Mouse (Mus musculus) CD8-positive naive resting alpha-beta T cell, adult 2 months (primary cell): Measurements from ENCODE around the gene Cttnbp2.

Experiments used
- DNase-seq, 2 experiments: peaks; one replicate each; pipeline ENCODE4 v3.0.0; 2022; ENCODE audit warnings: low read depth in 2 of 2, low spot score in 2 of 2

The Cttnbp2 gene

DNA sequence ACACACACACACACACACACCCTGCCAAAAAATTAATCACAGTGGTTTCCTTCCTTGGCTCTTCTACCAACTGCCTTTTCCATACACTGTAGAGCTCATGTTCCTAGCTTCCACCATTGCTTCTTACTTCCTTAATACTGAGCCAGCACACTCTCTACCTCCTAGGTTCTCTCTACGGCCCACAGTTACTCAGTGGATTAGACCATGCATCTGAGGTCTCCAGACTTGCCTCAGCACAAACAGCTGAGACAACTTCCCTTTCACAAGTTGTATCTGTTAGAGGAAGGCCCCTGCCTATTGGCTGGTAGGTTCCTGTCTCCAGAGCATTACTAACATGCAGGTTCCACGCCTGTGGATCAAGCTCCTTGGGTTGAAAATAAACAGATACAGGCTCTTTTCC, 45.4 kb downstream of the Cttnbp2 start:
- DNase-seq, result no peak

DNA sequence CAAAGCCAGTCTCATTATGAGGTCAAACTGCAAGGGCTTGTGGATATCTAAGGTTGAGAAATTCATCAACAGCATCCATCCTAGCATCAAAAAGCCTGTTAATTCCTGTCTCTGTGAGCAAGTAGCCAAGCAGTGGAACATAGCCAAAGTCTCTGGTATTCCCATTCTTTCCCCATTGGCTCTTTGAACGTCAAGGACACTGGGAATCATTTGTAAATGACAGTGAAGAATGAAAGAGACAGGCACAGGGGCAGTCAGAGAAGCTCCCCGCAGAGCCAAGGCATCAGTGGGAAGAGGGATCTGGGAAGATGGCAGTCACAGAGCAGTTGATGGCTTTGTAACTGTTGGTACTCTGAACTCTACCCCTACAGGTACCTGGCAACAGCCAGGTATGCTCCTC, 46.9 kb downstream of the Cttnbp2 start:
- DNase-seq, result no peak

DNA sequence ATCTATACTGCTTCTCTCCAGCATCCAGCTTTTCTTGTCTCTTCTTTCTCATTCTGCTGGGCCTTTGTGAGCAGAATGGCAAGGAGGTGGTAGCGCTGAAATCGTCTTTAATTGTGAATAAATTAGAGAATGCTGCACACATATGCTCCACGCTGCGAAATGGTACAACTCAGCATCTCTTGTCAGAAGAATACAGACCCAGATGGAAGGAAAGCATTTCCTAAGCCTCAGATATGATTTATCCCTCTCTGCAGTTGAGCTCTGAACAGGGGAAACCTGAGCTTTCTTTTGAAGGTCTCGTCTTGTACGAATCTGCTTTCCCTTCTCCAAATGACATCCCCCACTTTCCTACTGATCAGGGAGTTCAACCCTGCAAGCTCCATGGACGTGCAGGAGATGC, 48.4 kb downstream of the Cttnbp2 start:
- no peak for DNase-seq

DNA sequence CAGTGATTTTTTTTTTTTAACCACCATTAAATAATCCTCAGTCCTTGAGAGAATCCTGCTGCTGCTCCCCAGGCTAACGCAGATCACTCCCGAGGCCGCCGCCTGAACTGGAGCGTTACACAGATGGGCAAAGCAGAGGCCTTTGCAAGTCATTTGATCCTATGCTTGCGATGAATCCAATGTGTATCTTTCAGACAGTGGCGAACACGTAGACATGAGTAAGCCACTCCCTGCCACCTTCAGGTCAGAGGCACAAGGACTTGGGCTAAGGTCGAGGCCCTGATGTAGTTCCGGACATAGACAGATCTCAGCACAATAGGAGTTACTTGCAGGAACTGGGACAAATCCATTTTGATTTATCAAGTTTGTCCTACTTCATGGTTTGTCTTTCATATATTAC, 49.0 kb downstream of the Cttnbp2 start:
- no peak for DNase-seq

DNA sequence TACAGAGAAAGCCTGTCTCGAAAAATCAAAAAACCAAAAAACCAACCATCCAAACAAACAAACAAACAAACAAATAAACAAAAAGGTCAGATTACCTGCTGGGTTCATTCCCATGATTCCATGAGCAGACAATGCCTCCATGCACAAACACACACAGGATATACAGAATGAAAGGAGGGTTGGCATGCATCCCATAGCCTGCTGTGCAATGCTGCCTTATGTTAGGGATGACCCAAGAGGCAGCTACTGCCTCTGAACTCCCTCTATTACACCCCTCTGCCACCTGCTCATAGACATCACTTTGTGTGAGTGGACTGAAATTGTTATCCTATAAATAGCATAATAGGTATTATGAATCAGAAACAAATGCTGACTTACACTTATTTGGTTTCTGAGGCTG, 55.0 kb downstream of the Cttnbp2 start:
- DNase-seq, result no peak

DNA sequence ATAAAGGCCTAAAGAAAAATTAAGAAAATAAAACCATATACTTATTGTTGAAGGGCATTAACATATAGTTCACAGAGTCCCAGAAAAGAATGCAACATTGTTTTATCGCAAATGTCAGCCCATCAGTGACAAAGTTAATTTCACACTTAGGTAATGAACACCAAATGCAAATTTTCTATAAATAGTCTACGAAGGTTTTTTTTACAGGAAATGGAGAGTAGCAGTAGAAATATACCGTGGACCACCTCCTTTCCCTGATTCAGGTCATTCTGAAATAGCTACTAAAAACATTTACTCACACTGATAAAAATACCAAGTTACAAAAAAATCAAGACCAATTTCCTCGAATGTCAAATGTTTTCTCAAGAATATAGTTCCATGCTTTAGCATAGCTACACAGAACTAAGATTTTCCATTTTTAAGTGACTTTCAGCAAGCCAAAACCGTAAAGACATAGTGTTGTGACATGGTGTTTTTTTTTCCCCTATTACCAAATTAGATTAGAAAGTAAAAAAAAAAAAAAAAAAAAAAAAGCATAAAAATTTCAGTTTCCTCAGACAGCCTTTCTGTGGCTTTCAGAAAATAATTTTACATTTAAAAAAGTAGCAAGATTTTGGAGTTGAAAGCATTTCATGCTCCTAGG, 64.0 kb downstream of the Cttnbp2 start:
- DNase-seq, result no peak

DNA sequence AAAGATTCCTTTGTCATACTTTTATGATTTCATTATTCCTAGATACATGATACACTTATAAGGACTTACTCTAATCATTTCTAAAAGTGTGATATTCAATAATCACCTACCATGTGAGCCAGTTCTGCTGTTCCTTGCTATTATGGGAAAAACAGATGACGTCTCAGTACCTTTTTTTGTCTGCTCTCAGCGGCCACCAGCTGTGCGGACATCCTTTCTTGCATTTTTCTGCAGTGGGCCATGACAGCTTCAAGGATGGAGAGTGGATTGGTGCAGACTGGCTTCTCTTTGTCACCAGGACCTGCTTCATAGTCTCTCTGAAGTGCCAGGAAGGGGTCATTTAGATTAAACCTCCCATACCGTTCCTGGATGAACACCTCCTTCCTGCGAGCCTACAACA, 66.6 kb downstream of the Cttnbp2 start:
- DNase-seq, result no peak

DNA sequence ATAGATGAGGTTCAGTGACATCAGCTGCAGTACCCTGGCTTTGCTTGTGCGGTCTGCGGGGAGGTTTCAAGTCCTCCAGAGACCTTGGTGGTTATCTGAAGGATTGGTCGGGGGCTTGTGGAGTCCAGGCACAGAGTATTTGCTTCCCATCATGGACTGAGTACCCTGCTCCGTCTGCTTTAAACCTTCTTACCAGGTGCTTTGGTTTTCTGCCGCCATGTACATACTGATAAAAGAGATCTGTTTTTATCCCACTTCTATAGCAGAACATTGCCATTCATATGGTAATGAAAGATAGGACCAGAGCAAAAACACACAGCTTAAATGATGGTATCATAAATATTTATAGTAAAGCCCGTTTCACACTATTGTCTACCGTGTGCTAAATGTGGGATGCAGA, 67.7 kb downstream of the Cttnbp2 start:
- no peak for DNase-seq

DNA sequence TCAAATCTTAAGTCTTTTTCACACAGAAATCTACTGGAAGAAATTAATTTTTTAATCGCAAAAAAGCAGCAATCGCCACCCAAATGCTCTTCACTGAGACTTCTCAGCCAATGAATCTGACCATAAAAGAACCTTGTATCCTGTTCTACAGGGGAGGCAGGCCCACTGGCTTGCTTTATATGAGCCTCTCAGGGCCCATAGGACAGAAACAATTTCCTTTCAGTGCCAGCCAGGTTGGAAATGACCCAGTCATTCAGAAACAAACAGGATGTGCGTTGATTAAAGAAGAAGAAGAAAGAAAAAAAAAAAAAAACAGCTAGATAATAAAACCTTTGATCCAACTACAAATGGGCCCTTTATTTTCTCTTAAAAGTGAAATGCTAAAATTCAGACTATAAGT, 68.3 kb downstream of the Cttnbp2 start:
- DNase-seq, result no peak

DNA sequence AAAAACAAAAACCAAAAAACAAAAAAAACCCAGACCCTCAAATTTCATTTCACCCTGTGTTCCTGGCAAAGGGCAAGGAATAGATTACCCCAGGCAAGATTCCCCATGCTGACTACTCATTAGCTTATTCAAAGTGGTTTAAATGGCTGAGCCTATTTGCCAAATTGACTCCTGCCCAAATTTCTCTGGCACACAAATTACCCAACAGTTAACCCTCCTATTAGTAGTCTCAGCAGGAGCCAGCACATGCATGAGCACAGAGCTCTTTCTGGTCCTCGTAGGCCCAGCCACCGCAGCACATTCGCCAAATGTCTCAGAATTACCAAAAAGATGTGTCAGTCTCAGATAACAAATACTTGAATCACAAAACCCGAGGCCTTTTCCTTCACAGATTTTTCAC, 68.9 kb downstream of the Cttnbp2 start:
- DNase-seq, result no peak

DNA sequence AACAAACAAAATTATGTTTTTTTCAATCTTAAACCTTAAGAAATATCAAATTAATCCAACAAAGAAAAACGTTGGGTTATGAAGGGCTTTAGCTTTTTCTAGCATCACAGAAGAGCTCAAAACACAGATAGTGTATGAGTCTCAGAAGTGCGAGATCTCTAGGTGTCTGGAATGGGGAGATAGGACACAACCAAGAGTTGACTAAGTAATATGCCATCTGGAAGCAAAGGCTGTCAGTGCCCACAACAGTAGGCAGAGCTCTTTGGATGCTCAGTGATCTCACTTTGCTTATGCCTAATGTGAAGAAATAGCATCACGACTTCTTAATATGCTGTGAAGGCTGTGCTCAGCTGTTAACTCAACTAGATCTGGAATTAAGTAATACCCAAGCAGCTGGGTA, 72.3 kb downstream of the Cttnbp2 start:
- DNase-seq, result no peak

DNA sequence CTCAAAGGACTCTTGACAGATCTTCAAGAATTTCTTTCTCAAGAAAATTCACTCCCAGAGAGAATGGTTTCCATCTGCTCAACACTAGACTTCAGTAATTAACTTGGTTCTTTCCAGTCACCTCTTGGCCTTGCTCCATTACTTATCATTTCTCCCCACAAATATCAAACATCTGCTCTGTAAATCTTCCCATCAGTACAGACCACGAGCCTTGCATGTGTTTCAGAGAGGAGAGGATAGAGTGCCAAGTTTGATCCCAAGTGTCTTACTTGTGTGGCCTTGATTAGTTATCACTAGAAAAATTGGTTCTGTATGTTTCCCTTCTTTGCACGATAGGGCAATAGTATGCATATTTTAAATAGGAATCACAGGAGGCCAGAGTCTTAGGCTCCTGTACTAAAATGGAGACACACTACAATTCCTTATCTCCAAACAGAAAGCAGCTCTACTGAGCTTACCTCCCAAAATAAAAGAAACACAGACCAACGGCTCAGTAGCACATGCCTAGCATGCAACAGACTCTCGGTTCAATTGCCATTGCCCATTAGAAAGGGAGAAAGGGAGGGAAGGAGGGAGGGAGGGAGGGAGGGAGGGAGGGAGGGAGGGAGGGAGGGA, 73.6 kb downstream of the Cttnbp2 start:
- DNase-seq, result no peak

DNA sequence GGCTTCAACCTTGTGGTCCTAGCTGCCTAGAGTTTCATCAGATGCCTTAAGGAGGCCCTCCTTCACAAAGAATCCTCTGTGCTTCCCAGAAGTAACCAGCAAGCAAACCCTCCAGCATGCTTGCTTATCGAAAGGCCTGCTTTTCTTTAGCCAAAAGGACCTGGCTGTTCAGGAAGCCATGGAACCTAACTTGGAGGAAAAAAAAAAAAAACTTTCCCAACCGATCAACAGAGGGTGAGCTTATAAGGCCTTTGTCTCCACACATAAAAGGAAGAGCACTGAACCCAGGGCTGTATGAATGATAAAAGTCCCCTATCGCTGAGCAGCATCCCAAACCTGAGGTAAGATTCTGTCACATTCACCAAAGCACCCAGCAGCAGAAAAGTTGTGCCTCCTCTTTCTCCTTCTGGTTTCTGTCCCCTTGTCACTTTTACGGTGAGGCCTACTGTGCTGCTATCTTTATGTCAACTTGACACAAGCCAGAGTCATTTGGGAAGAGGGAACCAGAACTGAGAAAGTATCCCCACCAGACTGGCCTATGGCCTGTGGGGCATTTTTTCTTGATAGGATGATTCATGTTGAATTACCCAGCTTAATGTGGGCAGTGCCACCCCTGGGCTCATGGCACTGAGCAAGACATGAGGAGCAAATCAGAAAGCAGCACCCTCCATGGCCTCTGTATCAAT, 78.4 kb downstream of the Cttnbp2 start:
- no peak for DNase-seq

DNA sequence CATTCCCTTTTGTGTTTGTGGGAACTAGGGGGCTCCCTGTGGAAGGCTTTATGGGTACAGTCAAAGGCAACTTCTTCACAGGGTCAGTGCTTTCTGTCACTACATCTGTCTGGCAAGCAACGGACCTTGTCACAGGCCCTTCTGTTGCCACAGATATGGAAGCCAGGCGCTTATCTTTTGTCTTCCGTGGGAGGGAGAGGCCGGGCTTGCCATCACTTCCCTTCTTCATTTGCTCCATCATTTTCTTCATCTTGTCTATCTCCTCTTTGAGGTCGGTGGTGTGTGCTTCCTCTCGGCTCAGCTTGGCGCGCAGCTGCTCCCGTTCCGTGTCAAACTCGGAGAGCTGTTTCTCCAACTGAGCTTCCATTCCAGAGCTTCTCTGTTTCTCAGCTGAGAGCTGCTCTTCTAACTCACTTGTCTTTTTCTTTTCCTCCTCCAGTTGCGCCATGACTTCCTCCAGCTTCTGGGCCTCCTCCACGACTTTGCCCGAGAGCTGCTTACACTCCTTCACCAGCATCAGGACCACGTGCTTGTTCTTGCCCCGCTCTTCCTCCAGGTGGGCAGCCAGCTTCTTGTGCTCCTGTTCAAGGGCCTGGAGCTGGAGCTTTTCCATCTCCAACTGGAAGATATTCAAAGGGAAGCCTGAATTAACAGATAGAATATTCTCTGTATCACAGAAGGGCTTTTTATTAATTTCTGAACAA, 79.7 kb downstream of the Cttnbp2 start:
- no peak for DNase-seq

DNA sequence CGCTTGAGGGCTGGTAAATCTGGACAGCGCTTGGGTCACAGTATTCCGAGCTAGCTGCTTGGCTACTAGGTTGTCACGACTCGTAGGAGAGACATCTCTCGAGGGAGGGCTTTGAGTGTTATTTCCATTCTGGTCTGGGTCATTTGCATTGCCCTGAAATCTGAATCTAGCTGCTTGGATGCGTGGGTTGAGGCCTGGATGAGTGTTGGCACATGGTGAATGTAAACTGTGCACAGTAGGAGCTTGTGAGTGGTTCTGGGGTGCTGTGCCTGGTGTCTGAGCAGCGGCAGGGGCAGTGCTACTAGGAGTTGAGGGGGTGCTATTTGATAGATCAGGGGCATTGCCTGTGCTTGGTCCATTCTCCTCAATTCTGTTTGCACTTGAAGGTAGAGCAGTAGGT, 80.3 kb downstream of the Cttnbp2 start:
- DNase-seq, result no peak

DNA sequence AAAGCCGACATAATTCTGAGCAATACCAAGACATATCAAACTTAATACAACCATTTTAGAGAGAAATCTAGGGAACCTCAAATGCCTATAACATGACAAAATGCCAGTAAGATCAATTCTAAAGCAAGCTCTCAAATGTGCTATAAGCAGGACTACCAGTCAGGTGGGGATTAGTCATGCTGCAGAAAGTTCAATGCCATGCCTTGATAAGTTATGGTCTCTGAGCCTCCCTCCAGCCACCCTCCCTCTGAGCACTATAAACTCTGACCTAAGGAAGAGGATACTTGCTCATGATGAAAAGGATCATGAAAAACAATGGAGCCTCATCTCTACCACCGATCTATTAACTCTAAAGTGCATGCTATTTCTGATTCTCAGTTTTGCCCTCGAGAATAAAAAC, 82.3 kb downstream of the Cttnbp2 start:
- DNase-seq, result no peak

DNA sequence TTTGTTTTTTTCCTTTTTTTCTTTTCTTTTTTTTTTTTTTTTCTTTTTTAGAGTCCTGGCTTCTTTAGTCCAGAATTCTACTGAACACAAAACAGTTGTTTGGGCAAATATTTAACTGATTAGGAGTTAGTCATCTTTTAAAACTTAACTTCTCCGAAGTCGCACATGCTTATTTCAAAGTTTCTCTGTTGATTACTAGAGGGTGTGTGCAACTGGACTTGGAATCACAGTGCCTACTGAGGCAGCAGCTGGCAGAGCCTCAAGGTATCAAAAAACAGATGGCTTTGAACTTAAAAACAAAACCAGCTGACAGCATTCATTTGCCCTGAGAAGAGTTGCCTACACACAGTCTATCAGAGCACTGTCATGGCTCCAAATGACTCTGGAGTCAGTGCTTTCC, 82.8 kb downstream of the Cttnbp2 start:
- no peak for DNase-seq

DNA sequence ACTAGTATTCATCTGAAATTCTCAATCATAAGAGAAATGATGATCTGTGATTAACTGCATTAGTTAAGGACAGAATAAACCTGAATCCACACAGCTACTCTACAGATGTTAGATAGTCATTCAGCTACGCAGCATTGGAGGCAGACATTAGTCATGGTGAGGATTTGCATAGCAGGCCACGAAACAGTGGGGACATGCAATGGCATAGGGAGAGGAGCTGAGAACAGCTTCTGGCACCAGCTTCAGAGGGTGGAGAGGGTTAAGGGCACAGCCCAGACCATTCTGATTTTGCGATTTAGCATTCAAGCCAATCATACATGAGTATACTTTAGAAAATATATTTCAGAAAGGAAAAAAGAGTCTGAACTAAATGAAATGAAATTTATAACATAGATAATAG, 84.6 kb downstream of the Cttnbp2 start:
- DNase-seq, result no peak

DNA sequence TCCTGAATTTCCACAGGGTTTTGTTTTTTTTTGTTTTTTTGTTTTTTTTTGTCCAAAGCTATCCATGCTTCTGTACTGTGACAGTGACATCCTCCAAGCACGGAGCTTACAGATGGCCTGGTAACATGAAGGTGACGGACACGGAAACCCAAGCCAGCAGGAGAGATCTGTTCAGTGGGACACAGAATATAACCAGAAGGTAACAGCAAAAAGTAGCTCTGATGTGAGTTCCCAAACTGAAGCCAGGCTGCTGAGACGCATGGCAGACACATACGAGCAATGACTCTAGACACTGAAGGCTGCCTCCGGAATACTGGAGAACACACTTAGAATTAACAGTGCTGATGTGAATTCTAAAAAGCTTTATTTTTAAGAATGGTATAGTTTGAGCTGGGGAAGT, 89.8 kb downstream of the Cttnbp2 start:
- no peak for DNase-seq

DNA sequence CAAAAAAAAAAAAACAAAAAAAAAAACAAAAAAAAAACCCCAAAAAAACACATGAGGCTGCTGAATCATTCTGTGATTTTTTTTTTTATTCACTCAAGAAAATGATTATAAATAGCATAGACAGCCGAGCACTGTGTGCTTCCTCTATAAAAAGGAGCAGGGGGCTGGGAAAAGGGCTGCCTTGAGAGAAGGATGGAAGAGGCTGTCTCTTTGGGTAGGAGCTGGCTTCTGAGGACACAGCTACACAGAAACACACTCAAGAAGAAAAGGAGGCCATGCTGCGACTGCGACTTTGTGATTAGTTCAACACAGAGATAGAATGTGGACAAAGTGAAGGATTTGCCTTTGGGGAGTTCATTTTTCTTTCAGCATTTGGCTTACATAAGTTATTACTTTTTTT, 90.3 kb downstream of the Cttnbp2 start:
- DNase-seq, result no peak

DNA sequence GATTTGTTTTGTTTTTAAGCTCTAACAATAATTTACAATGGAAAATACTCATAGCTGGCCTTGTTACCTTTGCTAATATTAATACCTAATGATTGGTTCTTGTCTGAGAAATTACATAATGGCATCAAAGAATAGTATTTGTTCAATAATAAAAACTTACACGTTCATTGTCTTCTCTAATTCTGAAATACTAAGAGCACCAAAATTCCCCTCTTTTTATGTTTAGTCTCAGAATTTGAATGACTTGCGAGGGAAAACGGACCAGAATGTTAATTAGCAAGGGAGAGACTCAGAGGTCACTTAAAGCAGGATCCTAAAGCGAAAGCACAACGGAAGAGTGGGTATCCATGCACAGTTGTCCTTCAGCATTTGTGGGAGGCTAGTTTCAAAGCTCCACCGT, 91.5 kb downstream of the Cttnbp2 start:
- no peak for DNase-seq

DNA sequence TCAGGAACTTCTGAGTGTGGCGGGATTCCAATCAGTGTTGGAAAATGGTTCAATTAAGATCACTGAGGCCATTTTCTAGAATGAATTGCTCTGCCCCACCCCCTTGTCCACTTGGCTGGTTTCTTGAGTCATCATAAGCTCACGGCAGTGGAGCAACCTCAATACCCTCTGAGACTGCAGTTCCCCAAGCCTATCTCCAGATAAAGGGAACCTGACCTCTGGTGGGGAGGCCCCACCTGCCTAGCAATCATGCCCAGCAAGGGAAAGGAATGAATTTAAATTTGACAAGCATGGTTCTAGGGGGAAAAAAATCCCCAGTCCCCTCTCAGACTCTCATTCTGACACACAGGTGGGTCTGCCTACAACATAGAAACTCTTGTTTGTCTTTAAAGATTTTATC, 93.1 kb downstream of the Cttnbp2 start:
- DNase-seq, result no peak
